Mouse (Mus musculus) liver, embryonic 15.5 days (tissue): ENCODE measurements around the gene Mad2l2. TPM values are rescaled to one million over a fixed set of nuclear protein-coding genes. Genes with fewer than 3 reads are reported as not detected.
"Not testable (repeated sequence)": the region's sequence is repeated elsewhere in the genome, so short reads cannot be mapped to it uniquely, and the experiment has no call there.

Experiments used
- ATAC-seq: fragments of 200-750 bp; cut with Nextera tagmentation; 2 replicates; pipeline ENCODE4 v1.8.0; 2017; ENCODE audit warnings: moderate number of reproducible peaks, mild to moderate bottlenecking, moderate library complexity; ENCODE audit not compliant: insufficient read depth
- H3K27ac ChIP-seq: fragments of 300-500 bp; sonication (generic); replicated peaks from 2 replicates; pipeline ENCODE4 v1.5.1; 2015; ENCODE audit warnings: mild to moderate bottlenecking, inconsistent platforms
- H3K27me3 ChIP-seq: fragments of 300-500 bp; sonication (generic); 2 replicates; pipeline ENCODE4 v1.6.1; 2015; ENCODE audit warnings: mild to moderate bottlenecking, inconsistent platforms
- H3K36me3 ChIP-seq: fragments of 300-500 bp; sonication (generic); replicated peaks from 2 replicates; pipeline ENCODE4 v1.6.1; 2015; ENCODE audit warnings: moderate library complexity, mild to moderate bottlenecking, inconsistent platforms
- H3K4me1 ChIP-seq: fragments of 300-500 bp; sonication (generic); replicated peaks from 2 replicates; pipeline ENCODE4 v1.6.1; 2015; ENCODE audit warnings: inconsistent platforms
- H3K4me2 ChIP-seq: fragments of 300-500 bp; sonication (generic); 2 replicates; pipeline ENCODE4 v1.6.1; 2015; ENCODE audit warnings: moderate library complexity, mild to moderate bottlenecking, inconsistent platforms
- H3K4me3 ChIP-seq: fragments of 300-500 bp; sonication (generic); replicated peaks from 2 replicates; pipeline ENCODE4 v1.5.1; 2015; ENCODE audit warnings: mild to moderate bottlenecking, inconsistent platforms
- H3K9ac ChIP-seq: fragments of 300-500 bp; sonication (generic); 2 replicates; pipeline ENCODE4 v1.6.1; 2015; ENCODE audit warnings: moderate library complexity, mild to moderate bottlenecking, inconsistent platforms
- H3K9me3 ChIP-seq: fragments of 300-500 bp; sonication (generic); replicated peaks from 2 replicates; pipeline ENCODE4 v1.6.1; 2016; ENCODE audit warnings: inconsistent platforms
- WGBS: fragments of 180-500 bp; shearing (Covaris S2); methylation state at CpG from one replicate; pipeline ENCODE4 v1.1.7; 2015; ENCODE audit warnings: mixed read lengths; ENCODE audit not compliant: insufficient replicate concordance; 5-methylcytosine and 5-hydroxymethylcytosine counted together
- polyA plus RNA-seq: library from polyadenylated mRNA; unstranded; fragments of >200 nt; fragmentation: Nextera tagmentation; extraction: Ambion mirVana; gene quantifications from 2 replicates; pipeline ENCODE4 v1.2.1, GENCODE M21; 2015

The Mad2l2 gene
- polyA plus RNA-seq, 1 experiment from 2014 or later: 12.9 TPM

DNA sequence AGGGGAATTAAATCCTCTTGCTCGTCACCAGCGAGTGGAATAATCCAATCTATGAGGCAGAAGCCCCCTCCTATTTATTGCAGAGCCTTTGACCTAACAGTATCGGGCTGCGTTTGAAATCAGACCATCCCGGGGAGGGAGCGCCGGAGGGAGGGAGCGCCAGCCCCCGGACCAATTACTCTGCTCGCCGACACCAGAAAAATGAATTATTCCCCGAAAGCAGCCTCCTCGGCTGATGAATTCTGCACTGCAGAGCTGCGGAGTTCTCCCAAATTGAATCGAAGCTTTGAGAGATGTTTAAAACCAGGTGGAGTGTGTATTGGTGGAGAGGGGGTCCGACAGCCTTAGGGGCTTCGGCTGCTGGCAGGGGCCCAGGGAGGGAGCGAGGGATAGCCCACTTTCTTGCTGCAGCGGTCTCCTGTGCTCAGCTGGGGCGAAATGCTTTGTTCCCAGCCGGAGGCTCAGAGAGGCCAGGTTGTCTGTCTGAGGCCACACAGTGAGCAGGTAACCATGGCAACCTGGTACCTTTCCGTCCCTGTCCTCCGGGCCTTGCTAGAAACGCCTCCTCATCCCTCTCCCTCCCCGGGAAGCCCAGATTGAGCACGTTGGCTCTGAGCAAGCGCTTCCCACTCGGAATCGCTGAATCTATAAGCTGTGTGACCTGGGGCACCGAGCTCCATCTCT lies 43.8 kb downstream of the Mad2l2 start:
- Histone ChIP-seq H3K36me3 (no peaks in the 10 kb centered on the region), H3K4me1 (no peaks in the 10 kb centered on the region; the same call in 1 of the 2 replicates), H3K4me3 (no peak overlapping the region), H3K27me3 (peaks cover 95% of the 10 kb centered on the region), H3K27ac (no peak overlapping the region), H3K9ac (no peak overlapping the region), H3K9me3 (no peaks in the 10 kb centered on the region), H3K4me2 (no peak overlapping the region)
- 3% methylated on average over 30 of the region's 30 CpGs for WGBS
- ATAC-seq: no peak

DNA sequence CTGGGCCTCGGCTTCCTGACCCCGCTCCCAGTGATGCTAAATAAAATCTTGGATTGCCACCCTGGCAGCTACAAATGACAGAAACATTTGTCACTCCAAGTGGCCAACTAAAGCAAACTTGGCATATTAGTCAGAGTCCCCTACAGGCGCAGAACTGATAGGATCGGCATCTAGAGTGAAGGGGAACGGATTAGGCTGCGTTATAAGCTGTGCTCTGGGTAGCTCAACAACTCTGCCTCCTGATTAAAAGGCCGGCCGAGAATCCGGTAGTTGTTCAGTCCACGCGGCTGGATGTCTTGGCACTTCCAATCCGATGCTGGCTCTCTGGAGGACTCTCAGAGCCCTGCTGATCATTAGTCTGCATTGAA lies 44.3 kb downstream of the Mad2l2 start:
- Histone ChIP-seq H3K27ac (no peak overlapping the region), H3K9me3 (no peaks in the 10 kb centered on the region), H3K9ac (no peak overlapping the region), H3K4me1 (no peaks in the 10 kb centered on the region; the same call in 1 of the 2 replicates), H3K4me3 (no peak overlapping the region), H3K36me3 (no peaks in the 10 kb centered on the region), H3K27me3 (peaks cover 96% of the 10 kb centered on the region), H3K4me2 (no peak overlapping the region)
- 18% methylated on average over 12 of the region's 12 CpGs for WGBS
- no peak for ATAC-seq

DNA sequence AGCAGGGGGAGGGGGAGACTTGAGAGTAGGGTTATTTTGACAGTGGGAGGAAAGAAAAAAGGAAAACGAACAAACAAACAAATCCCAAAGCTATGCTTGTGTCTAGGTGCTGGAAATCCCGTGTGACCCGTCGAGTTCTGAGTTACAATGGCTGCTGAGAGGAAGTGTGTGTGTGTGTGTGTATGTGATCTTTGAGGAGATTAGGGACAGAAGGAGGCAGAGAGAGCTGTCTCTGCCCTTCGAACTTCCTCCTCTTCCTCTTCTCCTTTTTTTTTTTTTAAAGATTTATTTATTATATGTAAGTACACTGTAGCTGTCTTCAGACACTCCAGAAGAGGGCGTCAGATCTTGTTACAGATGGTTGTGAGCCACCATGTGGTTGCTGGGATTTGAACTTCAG lies 46.4 kb downstream of the Mad2l2 start:
- ATAC-seq, H3K4me2 ChIP-seq, H3K27ac ChIP-seq, H3K9ac ChIP-seq, H3K4me1 ChIP-seq, H3K4me3 ChIP-seq, H3K36me3 ChIP-seq, H3K9me3 ChIP-seq: not testable (repeated sequence)
- WGBS: 14% methylated on average over 6 of the region's 6 CpGs
- peaks cover 83% of the 10 kb centered on the region for H3K27me3 ChIP-seq

DNA sequence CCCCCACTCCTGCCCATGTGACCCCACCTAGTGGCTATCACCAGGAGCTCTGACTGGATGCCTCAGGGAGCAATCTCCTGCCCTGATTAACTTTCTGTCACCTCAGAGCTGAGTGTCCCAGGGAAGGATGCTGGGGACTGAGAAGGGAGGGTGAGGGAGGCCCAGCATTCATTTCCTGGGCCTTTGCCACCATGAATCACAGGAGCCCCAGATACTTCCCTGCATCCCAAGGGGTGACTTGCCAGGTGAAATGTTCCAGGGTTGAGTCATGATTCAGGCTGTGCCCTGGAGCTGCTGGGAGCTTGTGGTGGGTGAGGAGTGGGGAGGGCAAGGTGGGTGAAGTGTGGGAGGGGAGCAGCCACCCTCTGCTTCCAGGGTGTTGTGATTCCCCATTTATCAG lies 47.5 kb downstream of the Mad2l2 start:
- Histone ChIP-seq H3K4me3 (no peak overlapping the region), H3K27ac (no peak overlapping the region)

DNA sequence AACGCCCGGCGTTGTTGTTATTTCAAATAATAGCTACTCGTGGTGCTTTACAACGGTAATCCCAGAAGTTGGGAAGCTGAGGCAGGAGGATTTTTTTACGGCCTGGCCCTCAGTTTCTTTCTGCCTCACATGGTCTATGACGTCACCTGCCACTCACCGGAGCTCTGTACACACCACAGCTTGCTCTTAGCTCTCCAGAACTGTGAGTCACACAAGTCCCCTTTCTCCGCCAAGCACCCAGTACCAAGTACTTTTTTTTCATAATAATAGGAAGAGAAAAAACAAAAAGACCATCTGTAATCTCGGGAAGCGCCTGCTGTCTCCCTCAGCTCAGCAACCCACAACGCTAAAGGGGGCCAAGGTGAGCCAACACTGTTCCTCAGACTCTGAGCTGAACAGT lies 51.3 kb downstream of the Mad2l2 start:
- WGBS: 75% methylated on average over 12 of the region's 12 CpGs
- Histone ChIP-seq H3K27me3 (peaks cover 64% of the 10 kb centered on the region), H3K4me3 (no peak overlapping the region), H3K27ac (no peak overlapping the region), H3K4me2 (no peak overlapping the region), H3K9ac (no peak overlapping the region), H3K9me3 (no peaks in the 10 kb centered on the region), H3K36me3 (no peaks in the 10 kb centered on the region), H3K4me1 (no peaks in the 10 kb centered on the region)
- no peak for ATAC-seq

More for the DNA sequence above, 47.5 kb downstream of the Mad2l2 start:
- ATAC-seq: no peak
- Histone ChIP-seq H3K36me3 (no peaks in the 10 kb centered on the region), H3K9me3 (no peaks in the 10 kb centered on the region), H3K4me2 (no peak overlapping the region), H3K9ac (no peak overlapping the region), H3K4me1 (no peaks in the 10 kb centered on the region), H3K27me3 (peaks cover 82% of the 10 kb centered on the region)

DNA sequence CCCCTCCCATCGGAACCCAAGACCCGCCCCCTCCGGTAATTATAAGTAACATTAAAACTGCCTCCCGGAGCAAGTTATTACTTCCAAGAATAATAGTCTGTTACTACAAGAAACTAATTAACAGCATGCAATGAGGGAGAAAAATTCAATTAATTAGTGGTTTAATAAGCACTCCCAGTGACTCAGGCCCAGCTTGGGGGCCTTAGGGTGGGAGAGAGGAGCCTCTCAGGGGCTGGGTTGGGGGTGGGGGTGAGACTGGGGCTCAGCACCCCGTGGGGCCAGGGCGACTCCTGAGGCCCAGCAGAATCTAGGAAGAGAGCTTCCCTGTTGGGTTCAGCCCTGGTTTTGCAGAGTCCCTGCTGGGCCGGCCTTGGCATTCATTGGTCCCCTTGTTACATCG lies 52.2 kb downstream of the Mad2l2 start:
- no peak overlapping the region for H3K4me3 ChIP-seq
- no peaks in the 10 kb centered on the region for H3K4me1 ChIP-seq
- H3K9me3 ChIP-seq: no peaks in the 10 kb centered on the region
- no peak overlapping the region for H3K27ac ChIP-seq
- 35% methylated on average over 8 of the region's 8 CpGs for WGBS
- H3K27me3 ChIP-seq: peaks cover 63% of the 10 kb centered on the region
- no peak overlapping the region for H3K9ac ChIP-seq
- no peaks in the 10 kb centered on the region for H3K36me3 ChIP-seq
- H3K4me2 ChIP-seq: no peak overlapping the region
- no peak for ATAC-seq

DNA sequence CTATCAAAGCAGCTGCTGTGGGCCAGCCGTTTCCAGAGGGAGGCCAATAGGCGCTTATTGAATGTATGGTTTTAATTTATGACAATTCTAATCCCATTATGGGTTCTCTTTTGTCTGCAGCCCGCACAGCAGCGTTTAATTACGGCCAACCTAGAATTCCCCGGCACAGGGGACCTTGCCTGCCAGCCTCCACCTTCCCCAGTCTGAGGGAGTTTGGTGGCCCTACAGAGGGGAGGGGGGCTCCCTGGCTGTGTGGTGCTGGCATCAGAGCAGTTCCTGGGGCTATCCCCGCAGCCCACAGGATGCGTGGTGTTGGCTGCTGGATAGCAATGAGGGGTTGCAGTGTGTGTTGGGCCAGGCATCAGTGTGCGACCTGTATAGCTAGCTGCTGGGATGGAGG lies 54.4 kb downstream of the Mad2l2 start:
- H3K36me3 ChIP-seq: no peaks in the 10 kb centered on the region
- WGBS: 66% methylated on average over 9 of the region's 9 CpGs
- H3K4me3 ChIP-seq: no peak overlapping the region
- no peaks in the 10 kb centered on the region for H3K9me3 ChIP-seq
- no peak for ATAC-seq
- H3K4me1 ChIP-seq: peaks cover 9% of the 10 kb centered on the region
- H3K27me3 ChIP-seq: peaks cover 49% of the 10 kb centered on the region
- H3K4me2 ChIP-seq: no peak overlapping the region
- H3K27ac ChIP-seq: no peak overlapping the region
- no peak overlapping the region for H3K9ac ChIP-seq

DNA sequence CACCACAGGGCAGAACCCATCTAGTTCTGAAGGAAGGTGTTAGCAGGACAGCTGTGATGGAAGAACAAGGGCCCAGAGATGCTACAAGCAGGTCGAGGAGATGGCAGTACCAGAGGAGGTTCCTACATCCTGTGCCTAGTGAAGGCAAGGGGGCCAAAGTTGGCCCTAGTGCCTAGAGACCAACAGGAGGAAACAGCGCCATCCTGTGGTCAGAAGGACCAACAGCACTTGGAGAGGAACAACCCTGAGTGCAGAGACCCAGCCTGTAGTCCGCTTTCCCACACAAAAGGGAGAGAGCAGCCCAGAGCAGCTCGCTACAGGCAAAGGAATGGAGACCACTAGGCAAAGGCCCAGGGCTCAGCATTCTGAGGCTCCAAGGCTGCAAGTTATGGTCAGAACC lies 55.6 kb downstream of the Mad2l2 start:
- no peak for ATAC-seq
- Histone ChIP-seq H3K4me3 (no peak overlapping the region), H3K9me3 (no peaks in the 10 kb centered on the region), H3K27me3 (peaks cover 45% of the 10 kb centered on the region), H3K4me2 (no peak overlapping the region), H3K36me3 (no peaks in the 10 kb centered on the region), H3K9ac (no peak overlapping the region), H3K27ac (no peak overlapping the region), H3K4me1 (peaks cover 17% of the 10 kb centered on the region)
- WGBS: 43% methylated on average over 4 of the region's 4 CpGs

DNA sequence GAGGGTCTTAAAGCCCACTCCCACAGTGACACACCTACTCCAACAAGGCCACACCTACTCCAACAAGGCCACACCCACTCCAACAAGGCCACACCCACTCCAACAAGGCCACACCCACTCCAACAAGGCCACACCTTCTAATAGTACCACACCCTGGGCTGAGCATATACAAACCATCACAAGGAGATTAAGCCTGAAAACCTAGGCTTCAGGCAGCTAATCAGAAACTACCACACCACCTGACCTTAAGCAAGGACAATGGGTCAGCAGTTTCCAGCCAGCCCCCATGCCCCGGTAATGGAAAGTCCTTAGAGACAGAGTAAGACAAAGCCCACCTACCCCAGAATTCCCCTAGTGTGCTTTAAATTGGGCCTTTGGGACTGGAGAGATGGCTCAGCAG lies 58.6 kb downstream of the Mad2l2 start:
- H3K4me2 ChIP-seq, H3K9me3 ChIP-seq, H3K4me3 ChIP-seq, H3K36me3 ChIP-seq, H3K27ac ChIP-seq, H3K9ac ChIP-seq: not testable (repeated sequence)
- ATAC-seq: peak; percentile 40
- Histone ChIP-seq H3K4me1 (peaks cover 21% of the 10 kb centered on the region), H3K27me3 (peaks cover 50% of the 10 kb centered on the region)
- 71% methylated on average over 1 of the region's 1 CpGs for WGBS

DNA sequence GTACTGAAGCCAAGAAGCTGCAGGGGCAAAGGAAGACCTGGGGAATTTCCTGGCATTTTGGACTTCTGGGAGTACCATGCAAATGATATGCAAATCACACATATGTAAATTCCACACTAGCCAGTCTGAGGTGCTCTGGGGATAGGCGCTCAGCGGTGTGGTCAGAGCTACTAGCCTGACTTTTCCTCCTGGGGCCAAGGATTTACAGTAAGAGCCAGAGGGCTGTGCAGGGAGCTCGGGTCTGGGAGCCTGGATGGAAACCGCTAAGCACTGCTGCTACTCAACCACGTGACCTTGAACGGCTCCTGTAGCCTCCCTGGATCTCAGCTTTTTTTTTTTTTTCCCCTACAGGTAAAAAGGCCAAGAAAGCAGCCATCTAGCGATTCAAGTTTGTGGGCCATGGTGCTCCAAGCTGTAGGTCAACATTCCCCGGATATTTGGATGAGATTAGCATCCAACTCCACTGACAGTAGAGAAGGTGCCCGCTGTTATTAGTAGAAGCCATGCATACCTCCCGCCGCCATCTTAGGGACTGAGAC lies 62.6 kb downstream of the Mad2l2 start:
- ATAC-seq: no peak
- WGBS: 34% methylated on average over 11 of the region's 11 CpGs
- no peak overlapping the region for H3K4me3 ChIP-seq
- H3K4me1 ChIP-seq: peaks cover 32% of the 10 kb centered on the region
- H3K27ac ChIP-seq: no peak overlapping the region
- peaks cover 45% of the 10 kb centered on the region for H3K27me3 ChIP-seq
- no peaks in the 10 kb centered on the region for H3K36me3 ChIP-seq
- no peak overlapping the region for H3K9ac ChIP-seq
- H3K9me3 ChIP-seq: no peaks in the 10 kb centered on the region
- no peak overlapping the region for H3K4me2 ChIP-seq

DNA sequence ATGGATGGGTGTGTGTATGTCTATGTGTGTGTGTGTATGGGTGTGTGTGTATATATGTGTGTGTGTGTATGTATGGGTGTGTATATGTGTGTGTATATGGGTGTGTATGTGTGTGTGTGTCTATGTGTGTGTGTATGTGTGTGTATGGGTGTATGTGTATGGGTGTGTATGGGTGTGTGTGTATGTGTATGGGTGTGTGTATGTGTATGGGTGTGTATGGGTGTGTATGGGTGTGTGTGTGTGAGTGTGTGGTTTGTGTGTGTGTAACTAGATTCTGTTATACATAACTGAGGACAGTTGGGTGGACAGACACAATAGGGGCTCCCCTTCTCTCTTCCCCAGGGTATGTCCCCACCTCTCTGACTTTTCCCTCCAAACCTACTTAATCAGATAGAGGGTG lies 64.2 kb downstream of the Mad2l2 start:
- ATAC-seq: peak; percentile 59
- no peak overlapping the region for H3K9ac ChIP-seq

More for the DNA sequence above, 64.2 kb downstream of the Mad2l2 start:
- no peak overlapping the region for H3K27ac ChIP-seq
- no peaks in the 10 kb centered on the region for H3K9me3 ChIP-seq
- no peaks in the 10 kb centered on the region for H3K36me3 ChIP-seq
- H3K27me3 ChIP-seq: peaks cover 59% of the 10 kb centered on the region
- no peak overlapping the region for H3K4me3 ChIP-seq
- peaks cover 25% of the 10 kb centered on the region for H3K4me1 ChIP-seq
- no peak overlapping the region; the same call in 1 of the 2 replicates for H3K4me2 ChIP-seq
